Mouse (Mus musculus) forebrain, embryonic 10.5 days (tissue): ENCODE measurements around the gene S100a16. TPM values are rescaled to one million over a fixed set of nuclear protein-coding genes. Genes with fewer than 3 reads are reported as not detected.

ENCODE experiments used
- DNase-seq: peaks from one replicate; pipeline ENCODE4 v3.0.0-alpha.2; 2017; ENCODE audit warnings: low spot score; ENCODE audit errors: extremely low spot score
- H3K27ac ChIP-seq: fragments of 300-500 bp; sonication (generic); 2 replicates; pipeline ENCODE4 v1.5.1; 2016; ENCODE audit warnings: mild to moderate bottlenecking
- H3K27me3 ChIP-seq: fragments of 300-500 bp; sonication (generic); 2 replicates; pipeline ENCODE4 v1.6.1; 2016; ENCODE audit warnings: mild to moderate bottlenecking; ENCODE audit not compliant: poor library complexity, severe bottlenecking
- H3K36me3 ChIP-seq: fragments of 300-500 bp; sonication (generic); replicated peaks from 2 replicates; pipeline ENCODE4 v1.6.1; 2016; ENCODE audit warnings: mild to moderate bottlenecking, moderate library complexity
- H3K4me1 ChIP-seq: fragments of 300-500 bp; sonication (generic); 2 replicates; pipeline ENCODE4 v1.6.1; 2016
- H3K4me3 ChIP-seq: fragments of 300-500 bp; sonication (generic); 2 replicates; pipeline ENCODE4 v1.5.1; 2016; ENCODE audit warnings: mild to moderate bottlenecking, moderate library complexity
- H3K9me3 ChIP-seq: fragments of 300-500 bp; sonication (generic); 2 replicates; pipeline ENCODE4 v1.6.1; 2016; ENCODE audit warnings: mild to moderate bottlenecking, moderate library complexity
- WGBS: fragments of 180-500 bp; shearing (Covaris S2); methylation state at CpG from one replicate; pipeline ENCODE4 v1.1.7; 2016; 5-methylcytosine and 5-hydroxymethylcytosine counted together
- polyA plus RNA-seq: library from polyadenylated mRNA; unstranded; fragments of >200 nt; fragmentation: Nextera tagmentation; extraction: Ambion mirVana; gene quantifications from 2 replicates; pipeline ENCODE4 v1.2.1, GENCODE M21; 2016

S100a16 gene
- polyA plus RNA-seq, 1 experiment from 2014 or later = 26.5 TPM

DNA sequence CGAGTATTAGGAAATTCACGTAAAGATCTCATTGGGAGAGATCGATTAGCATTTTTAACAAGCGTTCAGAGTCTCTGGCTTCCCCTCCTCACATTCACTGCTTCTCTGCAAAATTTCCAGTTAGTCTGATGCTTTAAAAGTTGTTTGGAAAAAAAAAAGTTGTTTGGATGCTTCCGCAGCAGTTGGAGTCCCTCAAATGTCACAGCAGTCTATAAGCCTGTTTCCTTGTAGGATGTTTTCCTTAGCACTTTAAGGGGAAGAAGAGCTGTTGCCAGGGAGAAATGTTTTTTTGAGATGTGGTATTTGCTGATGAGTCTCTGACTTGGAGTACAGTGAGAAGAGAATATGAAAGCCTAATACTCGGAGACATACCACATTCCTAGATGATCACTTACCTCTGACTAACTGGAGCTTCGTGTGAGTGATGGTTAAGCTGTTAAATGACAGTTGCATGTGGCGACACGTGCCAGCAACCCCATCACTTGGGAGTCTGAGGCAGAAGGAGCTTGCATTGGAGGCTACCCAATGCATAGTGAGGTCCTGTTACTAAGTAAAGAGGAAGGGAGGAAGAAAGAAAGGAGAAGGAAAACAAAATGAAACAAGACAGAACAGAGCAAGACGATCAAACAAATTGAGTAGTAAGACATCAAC, 39.4 kb downstream of the S100a16 start:
- Histone ChIP-seq H3K27ac (no peak overlapping the region), H3K4me3 (no peak overlapping the region), H3K4me1 (no peaks in the 10 kb centered on the region), H3K36me3 (no peaks in the 10 kb centered on the region), H3K9me3 (no peaks in the 10 kb centered on the region), H3K27me3 (no peaks in the 10 kb centered on the region)
- WGBS = 84% methylated on average over 10 of the region's 10 CpGs
- no peak for DNase-seq

DNA sequence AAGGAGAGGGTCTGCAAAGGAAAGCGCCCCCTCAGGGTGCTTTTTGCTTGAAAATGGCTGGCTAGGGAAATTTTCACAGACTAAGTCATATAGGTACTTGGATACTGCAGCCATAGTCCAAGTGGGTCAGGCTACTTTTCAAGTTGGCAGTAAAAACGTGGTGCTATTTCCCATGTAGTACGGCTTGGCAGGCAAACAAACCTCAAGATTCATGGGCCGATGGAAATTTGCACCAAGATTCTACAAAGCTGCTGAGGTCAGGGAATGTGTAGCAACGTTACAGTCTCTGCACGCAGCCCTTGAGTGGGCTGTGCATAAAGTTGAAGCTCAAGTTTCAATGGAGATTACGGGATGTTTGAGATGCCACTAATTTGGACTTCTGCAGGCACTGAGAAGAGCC, 42.4 kb downstream of the S100a16 start:
- H3K27ac ChIP-seq = no peak overlapping the region
- no peak overlapping the region for H3K4me3 ChIP-seq
- no peaks in the 10 kb centered on the region for H3K36me3 ChIP-seq
- H3K4me1 ChIP-seq = peaks cover 4% of the 10 kb centered on the region
- WGBS = 84% methylated on average over 7 of the region's 7 CpGs
- no peaks in the 10 kb centered on the region for H3K9me3 ChIP-seq
- no peaks in the 10 kb centered on the region for H3K27me3 ChIP-seq
- no peak for DNase-seq

DNA sequence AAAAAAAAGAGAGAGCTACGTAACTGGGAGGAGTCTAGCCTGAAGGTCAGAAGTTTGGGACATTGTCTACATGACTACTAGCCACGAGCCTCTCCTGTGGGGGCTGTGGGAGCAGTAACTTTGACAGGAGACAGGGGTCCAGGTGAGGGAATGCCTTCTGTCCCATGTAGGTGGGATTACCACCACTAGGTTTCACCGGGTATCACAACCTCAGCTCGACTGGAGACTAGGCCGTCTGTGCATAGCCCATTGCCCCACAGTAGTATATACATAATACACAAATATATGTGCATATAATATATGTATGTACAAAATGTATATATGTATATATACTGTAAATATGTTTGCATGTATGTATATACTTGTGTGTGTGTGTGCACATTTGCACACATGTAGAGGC, 44.1 kb downstream of the S100a16 start:
- Histone ChIP-seq H3K9me3 (no peaks in the 10 kb centered on the region), H3K4me1 (peaks cover 4% of the 10 kb centered on the region), H3K4me3 (no peak overlapping the region), H3K36me3 (no peaks in the 10 kb centered on the region), H3K27ac (no peak overlapping the region), H3K27me3 (no peaks in the 10 kb centered on the region)
- 91% methylated on average over 5 of the region's 5 CpGs for WGBS
- DNase-seq = no peak

DNA sequence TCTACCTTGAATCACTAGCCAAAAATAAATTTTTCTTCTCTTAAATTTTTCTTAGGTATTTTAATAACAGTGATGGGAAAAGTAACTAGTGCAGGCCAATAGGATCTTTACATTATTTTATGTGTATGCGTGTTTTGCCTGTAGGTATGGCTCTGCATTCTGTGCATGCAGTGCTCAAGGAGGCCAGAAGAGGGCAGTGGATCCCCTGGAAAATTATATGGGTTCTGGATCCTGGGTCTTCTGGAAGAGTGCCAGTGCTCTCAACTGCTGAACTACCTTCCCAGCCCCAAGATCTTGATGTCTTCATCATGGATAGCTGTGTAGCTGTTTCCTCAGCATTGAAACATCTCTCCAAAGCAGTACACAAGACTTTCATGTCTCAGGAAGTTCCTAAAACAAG, 45.1 kb downstream of the S100a16 start:
- no peaks in the 10 kb centered on the region for H3K9me3 ChIP-seq
- H3K4me3 ChIP-seq = no peak overlapping the region
- WGBS = 87% methylated on average over 1 of the region's 1 CpGs
- H3K27ac ChIP-seq = no peak overlapping the region
- H3K27me3 ChIP-seq = no peaks in the 10 kb centered on the region
- no peaks in the 10 kb centered on the region for H3K36me3 ChIP-seq
- peaks cover 4% of the 10 kb centered on the region for H3K4me1 ChIP-seq
- DNase-seq = no peak

- Histone ChIP-seq H3K27me3 (no peaks in the 10 kb centered on the region), H3K4me1 (peaks cover 4% of the 10 kb centered on the region), H3K9me3 (no peaks in the 10 kb centered on the region), H3K4me3 (no peak overlapping the region), H3K36me3 (no peaks in the 10 kb centered on the region), H3K27ac (no peak overlapping the region)
- no peak for DNase-seq
- 89% methylated on average over 4 of the region's 4 CpGs for WGBS
These were observed 45.5 kb downstream of the S100a16 start for GRCm38 (mm10) chr3:90582556-90582955.

DNA sequence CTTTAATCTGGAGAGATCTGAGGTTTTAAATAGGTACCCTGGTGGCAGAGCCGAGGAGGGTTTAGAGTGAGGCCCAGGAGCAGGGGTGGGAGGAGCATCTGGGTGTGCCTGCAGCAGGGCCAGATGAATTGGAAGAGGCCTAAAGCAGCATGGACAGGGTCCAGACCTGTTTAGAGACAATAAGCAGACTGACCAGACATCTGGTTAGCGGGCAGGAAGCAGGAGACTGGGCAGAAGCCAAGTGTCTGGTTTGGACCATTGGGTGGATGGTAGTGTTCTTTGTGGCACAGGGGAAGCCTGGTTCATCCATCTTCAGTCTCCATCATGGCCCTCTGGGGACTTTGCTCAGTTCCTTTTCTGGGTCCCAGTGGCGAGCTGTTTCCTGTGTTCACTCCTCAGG, 46.8 kb downstream of the S100a16 start:
- Histone ChIP-seq H3K4me3 (no peak overlapping the region), H3K9me3 (no peaks in the 10 kb centered on the region), H3K27ac (no peak overlapping the region), H3K4me1 (peaks cover 4% of the 10 kb centered on the region), H3K36me3 (no peaks in the 10 kb centered on the region), H3K27me3 (no peaks in the 10 kb centered on the region)
- 60% methylated on average over 3 of the region's 3 CpGs for WGBS
- no peak for DNase-seq

- Histone ChIP-seq H3K4me1 (peaks cover 11% of the 10 kb centered on the region), H3K36me3 (no peaks in the 10 kb centered on the region), H3K27me3 (no peaks in the 10 kb centered on the region), H3K9me3 (no peaks in the 10 kb centered on the region), H3K27ac (no peak overlapping the region), H3K4me3 (no peak overlapping the region)
- WGBS = 33% methylated on average over 5 of the region's 5 CpGs
- DNase-seq = peak; percentile 66
These were observed 48.5 kb downstream of the S100a16 start for GRCm38 (mm10) chr3:90585595-90585994.

DNA sequence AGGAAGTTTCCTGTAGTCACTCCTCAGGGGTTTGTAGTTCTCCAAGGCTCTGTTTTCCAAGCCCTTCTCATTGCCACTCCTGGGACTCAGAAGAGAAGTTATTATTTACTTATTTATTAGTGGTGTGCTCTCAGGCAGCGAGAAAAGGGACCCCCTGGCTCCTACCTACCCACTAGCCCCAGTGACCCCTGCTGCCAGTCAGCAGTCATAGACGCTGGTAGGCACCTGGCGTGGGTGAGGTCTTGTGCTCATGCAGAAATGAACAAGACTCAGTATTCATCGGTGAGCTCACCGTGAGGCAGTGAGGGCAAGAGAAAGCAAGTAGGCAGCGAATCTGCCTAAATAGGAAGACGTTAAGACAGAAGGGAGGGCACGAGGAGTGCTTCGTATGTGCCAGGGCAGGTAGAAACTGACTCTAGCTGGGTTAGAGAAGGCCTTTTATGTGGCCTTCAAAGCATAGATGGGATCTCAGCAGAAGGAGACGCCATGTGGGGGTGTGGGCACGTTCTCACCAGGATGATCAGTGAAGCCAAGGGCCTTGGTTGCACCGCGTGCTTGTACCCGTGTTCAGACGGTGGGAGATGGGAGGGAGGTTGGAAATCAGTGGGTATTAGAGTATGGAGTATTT, 49.1 kb downstream of the S100a16 start:
- Histone ChIP-seq H3K9me3 (no peaks in the 10 kb centered on the region), H3K4me1 (peaks cover 13% of the 10 kb centered on the region), H3K36me3 (no peaks in the 10 kb centered on the region), H3K27ac (no peak overlapping the region), H3K27me3 (no peaks in the 10 kb centered on the region), H3K4me3 (no peak overlapping the region)
- no peak for DNase-seq
- 86% methylated on average over 15 of the region's 15 CpGs for WGBS

- Histone ChIP-seq H3K27me3 (no peaks in the 10 kb centered on the region), H3K4me1 (peaks cover 13% of the 10 kb centered on the region), H3K36me3 (no peaks in the 10 kb centered on the region), H3K4me3 (no peak overlapping the region), H3K9me3 (no peaks in the 10 kb centered on the region), H3K27ac (0 out of 2 replicates have a peak overlapping the region, but pooled peaks have one; percentile 15)
- DNase-seq = no peak
- 71% methylated on average over 10 of the region's 10 CpGs for WGBS
These were observed 49.9 kb downstream of the S100a16 start for GRCm38 (mm10) chr3:90586906-90587305.

DNA sequence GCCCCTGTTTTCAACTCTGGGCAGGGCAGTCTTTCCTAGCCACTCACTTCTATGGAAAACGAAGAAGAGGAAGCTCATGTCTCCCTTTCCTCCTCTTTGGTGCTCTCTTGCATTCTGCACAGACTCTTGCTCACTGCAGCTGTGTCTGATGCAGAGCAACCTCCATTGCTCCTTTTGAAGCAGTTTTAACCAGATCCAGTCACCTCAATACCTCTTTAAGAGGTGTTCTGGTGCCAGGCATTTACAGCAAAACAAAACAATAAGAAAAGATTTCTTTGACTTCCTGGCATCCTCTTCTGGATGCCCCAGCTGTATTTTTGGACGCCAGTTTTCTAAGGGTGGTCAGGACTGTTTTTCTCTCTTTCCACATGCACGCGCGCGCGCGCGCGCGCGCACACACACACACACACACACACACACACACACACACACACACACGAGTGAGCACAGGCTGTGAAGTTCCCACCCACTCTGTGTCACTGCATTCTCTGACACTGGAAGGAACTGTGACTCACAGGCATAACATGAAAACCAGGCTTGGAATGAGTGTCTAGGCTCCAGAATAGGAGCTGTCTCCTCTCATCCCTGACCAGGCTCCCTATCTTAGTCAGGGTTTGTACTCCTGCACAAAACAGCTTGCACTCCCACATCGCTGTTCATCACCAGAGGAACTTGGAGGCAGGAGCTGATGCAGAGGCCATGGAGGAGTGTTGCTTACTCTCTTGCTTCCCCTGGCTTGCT, 50.5 kb downstream of the S100a16 start:
- no peaks in the 10 kb centered on the region for H3K9me3 ChIP-seq
- DNase-seq = no peak
- 92% methylated on average over 14 of the region's 14 CpGs for WGBS
- H3K4me1 ChIP-seq = peaks cover 13% of the 10 kb centered on the region
- no peaks in the 10 kb centered on the region for H3K36me3 ChIP-seq
- no peak overlapping the region for H3K4me3 ChIP-seq
- H3K27me3 ChIP-seq = no peaks in the 10 kb centered on the region
- no peak overlapping the region for H3K27ac ChIP-seq

DNA sequence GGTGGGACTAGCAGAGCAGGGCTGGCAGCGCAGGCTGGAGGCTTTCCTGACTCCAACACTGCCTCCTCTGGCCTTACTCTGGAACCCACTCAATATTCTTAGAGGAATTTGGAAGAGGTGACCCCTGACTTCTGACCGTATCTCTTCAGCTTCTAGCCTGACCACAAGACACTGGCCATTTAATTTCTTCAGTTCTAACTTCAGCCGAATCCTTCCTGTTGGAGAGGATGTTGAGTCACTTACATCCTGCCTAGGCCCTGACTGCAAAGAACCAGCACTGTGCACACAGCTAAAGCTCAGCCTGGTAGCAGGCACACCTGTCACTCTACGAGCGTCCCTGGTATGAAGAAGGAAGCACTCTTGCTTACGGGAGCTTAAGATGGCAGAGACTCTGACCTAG, 52.3 kb downstream of the S100a16 start:
- Histone ChIP-seq H3K27me3 (no peaks in the 10 kb centered on the region), H3K4me3 (no peak overlapping the region), H3K27ac (no peak overlapping the region), H3K36me3 (no peaks in the 10 kb centered on the region), H3K9me3 (no peaks in the 10 kb centered on the region), H3K4me1 (peaks cover 8% of the 10 kb centered on the region)
- 87% methylated on average over 6 of the region's 6 CpGs for WGBS
- DNase-seq = no peak

GRCm38 (mm10) chr3:90589947-90590346, 52.9 kb downstream of the S100a16 start, which contains the start of gene S100a2:
Gene S100a2 (plus strand): TSS chr3:90590247.
- Histone ChIP-seq H3K9me3 (no peaks in the 10 kb centered on the region), H3K27ac (no peak within 1 kb of the TSS), H3K36me3 (no peaks in the 10 kb centered on the region), H3K4me3 (no peak within 1 kb of the TSS), H3K4me1 (peaks cover 8% of the 10 kb centered on the region), H3K27me3 (no peaks in the 10 kb centered on the region)
- no peak for DNase-seq
- 84% methylated on average over 8 of the region's 8 CpGs for WGBS
